Mouse (Mus musculus): Measurements from ENCODE around the gene Fat2.

Fat2 gene

GRCm38 (mm10) chr11:55329868-55330772 lies 6.2 kb downstream of the Fat2 start:
- in situ Hi-C loops (cut with MboI): no loop called here

GRCm38 (mm10) chr11:55327558-55328409 lies 8.6 kb downstream of the Fat2 start:
- in situ Hi-C loops (cut with MboI): no loop called here

GRCm38 (mm10) chr11:55327111-55327510 lies 9.3 kb downstream of the Fat2 start:
- in situ Hi-C loops (cut with MboI): no loop called here

GRCm38 (mm10) chr11:55326211-55326610 lies 10.2 kb downstream of the Fat2 start:
- in situ Hi-C loops (cut with MboI): no loop called here

GRCm38 (mm10) chr11:55323854-55324253 lies 12.5 kb downstream of the Fat2 start:
- in situ Hi-C loops (cut with MboI): no loop called here

GRCm38 (mm10) chr11:55320990-55321389 lies 15.4 kb downstream of the Fat2 start:
- in situ Hi-C loops (cut with MboI): no loop called here

GRCm38 (mm10) chr11:55315966-55316365 lies 20.4 kb downstream of the Fat2 start:
- in situ Hi-C loops (cut with MboI): no loop called here

GRCm38 (mm10) chr11:55314704-55315047 lies 21.7 kb downstream of the Fat2 start:
- in situ Hi-C loops (cut with MboI): no loop called here

- in situ Hi-C loops (cut with MboI): no loop called here
Measured at GRCm38 (mm10) chr11:55313768-55314703, 22.3 kb downstream of the Fat2 start.

- in situ Hi-C loops (cut with MboI): no loop called here
Measured at GRCm38 (mm10) chr11:55302350-55302749, 34.0 kb downstream of the Fat2 start.

GRCm38 (mm10) chr11:55293179-55293578 lies 43.2 kb downstream of the Fat2 start:
- in situ Hi-C loops (cut with MboI): no loop called here

- in situ Hi-C loops (cut with MboI): no loop called here
Measured at GRCm38 (mm10) chr11:55291901-55292300, 44.5 kb downstream of the Fat2 start.

- in situ Hi-C loops (cut with MboI): no loop called here
Measured at GRCm38 (mm10) chr11:55289851-55290391, 46.4 kb downstream of the Fat2 start.

GRCm38 (mm10) chr11:55274756-55275155 lies 61.6 kb downstream of the Fat2 start:
- in situ Hi-C loops (cut with MboI): no loop called here

GRCm38 (mm10) chr11:55268580-55268979 lies 67.8 kb downstream of the Fat2 start:
- in situ Hi-C loops (cut with MboI): no loop called here

GRCm38 (mm10) chr11:55265647-55266046 lies 70.7 kb downstream of the Fat2 start:
- in situ Hi-C loops (cut with MboI): no loop called here

- in situ Hi-C loops (cut with MboI): no loop called here
Measured at GRCm38 (mm10) chr11:55264318-55264717, 72.0 kb downstream of the Fat2 start.

GRCm38 (mm10) chr11:55262000-55262399 lies 74.4 kb downstream of the Fat2 start:
- in situ Hi-C loops (cut with MboI): no loop called here

- in situ Hi-C loops (cut with MboI): no loop called here
Measured at GRCm38 (mm10) chr11:55261105-55261504, 75.3 kb downstream of the Fat2 start.

GRCm38 (mm10) chr11:55253391-55253790 lies 83.0 kb downstream of the Fat2 start:
- in situ Hi-C loops (cut with MboI): no loop called here

GRCm38 (mm10) chr11:55250527-55250926 lies 85.8 kb downstream of the Fat2 start:
- in situ Hi-C loops (cut with MboI): no loop called here

Data from mature B cell (primary cell).